Mouse (Mus musculus): ENCODE results near the gene Atg4a-ps. TPM values are rescaled to one million over a fixed set of nuclear protein-coding genes. Genes with fewer than 3 reads are reported as not detected.

Gene Atg4a-ps
- polyA plus RNA-seq, 1 experiment from 2014 or later = 0.20 TPM

DNA sequence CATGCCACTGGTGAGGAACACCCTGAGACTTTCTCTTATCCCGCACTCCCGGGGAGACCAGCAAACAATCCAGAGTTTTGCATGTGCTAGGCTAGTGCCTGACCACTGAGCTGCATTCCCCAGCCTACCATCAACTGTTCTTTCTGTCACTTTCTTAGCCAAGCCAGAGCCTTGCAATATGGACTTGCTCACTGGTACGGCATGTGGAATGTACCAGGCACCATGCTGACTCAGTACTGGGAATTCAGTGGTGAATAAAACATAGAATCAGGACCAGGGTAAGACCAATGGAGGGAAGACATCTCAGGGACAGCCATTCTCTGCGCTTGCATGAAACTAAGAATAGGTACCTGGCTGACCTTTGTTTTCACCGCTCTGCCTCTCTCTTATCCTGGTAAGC lies 35.6 kb downstream of the Atg4a-ps start:
- ATAC-seq (no peak), DNase-seq (no peak)
- H3K9me3 ChIP-seq (ENCODE audit: low read length) = no peaks in the 10 kb centered on the region
- H3K4me1 ChIP-seq (ENCODE audit: insufficient read depth) = no peaks in the 10 kb centered on the region
- TF ChIP-seq CTCF (IDR thresholded peaks at IDR 0.05; ENCODE audit: low read depth) (no peak), EP300 (IDR thresholded peaks at IDR 0.05; ENCODE audit: low read depth) (no peak)
- H3K36me3 ChIP-seq (replicated peaks; ENCODE audit: insufficient read depth, low read length) = no peaks in the 10 kb centered on the region
- H3K4me3 ChIP-seq (ENCODE audit: low read depth, low read length) = no peak overlapping the region
- no peak overlapping the region for H3K27ac ChIP-seq (ENCODE audit: low read depth)
- 78% methylated on average over 5 of the region's 5 CpGs for WGBS (ENCODE audit: insufficient replicate concordance)
- H3K27me3 ChIP-seq (ENCODE audit: insufficient read depth, low read length) = no peaks in the 10 kb centered on the region
- H3K4me2 ChIP-seq (ENCODE audit: low read depth, low read length) = no peak overlapping the region
- H3K9ac ChIP-seq (replicated peaks) = no peak overlapping the region

GRCm38 (mm10) chr3:103606660-103607595 lies 38.9 kb downstream of the Atg4a-ps start:
- ATAC-seq = no peak

GRCm38 (mm10) chr3:103606045-103606597 lies 39.7 kb downstream of the Atg4a-ps start:
- Histone ChIP-seq H3K9me3 (ENCODE audit: low read length) (no peaks in the 10 kb centered on the region), H3K9ac (replicated peaks) (no peak overlapping the region), H3K36me3 (replicated peaks; ENCODE audit: insufficient read depth, low read length) (no peaks in the 10 kb centered on the region), H3K27ac (ENCODE audit: low read depth) (no peak overlapping the region), H3K27me3 (ENCODE audit: insufficient read depth, low read length) (no peaks in the 10 kb centered on the region), H3K4me1 (ENCODE audit: insufficient read depth) (no peaks in the 10 kb centered on the region), H3K4me3 (ENCODE audit: low read depth, low read length) (no peak overlapping the region), H3K4me2 (ENCODE audit: low read depth, low read length) (no peak overlapping the region)
- TF ChIP-seq CTCF (IDR thresholded peaks at IDR 0.05; ENCODE audit: low read depth) (no peak), EP300 (IDR thresholded peaks at IDR 0.05; ENCODE audit: low read depth) (no peak)
- DNase-seq (no peak), ATAC-seq (no peak)
- WGBS (ENCODE audit: insufficient replicate concordance) = 85% methylated on average over 6 of the region's 6 CpGs

More at GRCm38 (mm10) chr3:103606660-103607595, 38.9 kb downstream of the Atg4a-ps start:
- TF ChIP-seq EP300 (IDR thresholded peaks at IDR 0.05; ENCODE audit: low read depth) (no peak), CTCF (IDR thresholded peaks at IDR 0.05; ENCODE audit: low read depth) (no peak)
- H3K27me3 ChIP-seq (ENCODE audit: insufficient read depth, low read length) = no peaks in the 10 kb centered on the region
- H3K4me3 ChIP-seq (ENCODE audit: low read depth, low read length) = no peak overlapping the region
- H3K9ac ChIP-seq (replicated peaks) = no peak overlapping the region
- H3K4me2 ChIP-seq (ENCODE audit: low read depth, low read length) = no peak overlapping the region
- no peaks in the 10 kb centered on the region for H3K36me3 ChIP-seq (replicated peaks; ENCODE audit: insufficient read depth, low read length)
- WGBS (ENCODE audit: insufficient replicate concordance) = 71% methylated on average over 13 of the region's 13 CpGs
- H3K4me1 ChIP-seq (ENCODE audit: insufficient read depth) = no peaks in the 10 kb centered on the region
- H3K27ac ChIP-seq (ENCODE audit: low read depth) = no peak overlapping the region
- no peak for DNase-seq
- no peaks in the 10 kb centered on the region for H3K9me3 ChIP-seq (ENCODE audit: low read length)

GRCm38 (mm10) chr3:103601561-103601960 lies 44.3 kb downstream of the Atg4a-ps start:
- no peak overlapping the region for H3K9ac ChIP-seq (replicated peaks)
- no peaks in the 10 kb centered on the region for H3K36me3 ChIP-seq (replicated peaks; ENCODE audit: insufficient read depth, low read length)
- no peak overlapping the region for H3K4me3 ChIP-seq (ENCODE audit: low read depth, low read length)
- H3K4me2 ChIP-seq (ENCODE audit: low read depth, low read length) = no peak overlapping the region
- H3K4me1 ChIP-seq (ENCODE audit: insufficient read depth) = no peaks in the 10 kb centered on the region
- no peak overlapping the region for H3K27ac ChIP-seq (ENCODE audit: low read depth)
- TF ChIP-seq EP300 (IDR thresholded peaks at IDR 0.05; ENCODE audit: low read depth) (no peak), CTCF (IDR thresholded peaks at IDR 0.05; ENCODE audit: low read depth) (no peak)
- H3K27me3 ChIP-seq (ENCODE audit: insufficient read depth, low read length) = no peaks in the 10 kb centered on the region
- H3K9me3 ChIP-seq (ENCODE audit: low read length) = no peaks in the 10 kb centered on the region
- DNase-seq (no peak), ATAC-seq (no peak)
- 67% methylated on average over 1 of the region's 1 CpGs for WGBS (ENCODE audit: insufficient replicate concordance)

- Histone ChIP-seq H3K27ac (ENCODE audit: low read depth) (no peak overlapping the region), H3K9ac (replicated peaks) (no peak overlapping the region), H3K36me3 (replicated peaks; ENCODE audit: insufficient read depth, low read length) (no peaks in the 10 kb centered on the region), H3K4me3 (ENCODE audit: low read depth, low read length) (no peak overlapping the region), H3K9me3 (ENCODE audit: low read length) (no peaks in the 10 kb centered on the region), H3K4me2 (ENCODE audit: low read depth, low read length) (no peak overlapping the region), H3K27me3 (ENCODE audit: insufficient read depth, low read length) (no peaks in the 10 kb centered on the region), H3K4me1 (ENCODE audit: insufficient read depth) (no peaks in the 10 kb centered on the region)
- WGBS (ENCODE audit: insufficient replicate concordance) = 59% methylated on average over 7 of the region's 7 CpGs
- DNase-seq = no peak
- ATAC-seq = no peak
- TF ChIP-seq CTCF (IDR thresholded peaks at IDR 0.05; ENCODE audit: low read depth) = no peak
- TF ChIP-seq EP300 (IDR thresholded peaks at IDR 0.05; ENCODE audit: low read depth) = no peak
Observed at GRCm38 (mm10) chr3:103601011-103601410, 44.9 kb downstream of the Atg4a-ps start.

DNA sequence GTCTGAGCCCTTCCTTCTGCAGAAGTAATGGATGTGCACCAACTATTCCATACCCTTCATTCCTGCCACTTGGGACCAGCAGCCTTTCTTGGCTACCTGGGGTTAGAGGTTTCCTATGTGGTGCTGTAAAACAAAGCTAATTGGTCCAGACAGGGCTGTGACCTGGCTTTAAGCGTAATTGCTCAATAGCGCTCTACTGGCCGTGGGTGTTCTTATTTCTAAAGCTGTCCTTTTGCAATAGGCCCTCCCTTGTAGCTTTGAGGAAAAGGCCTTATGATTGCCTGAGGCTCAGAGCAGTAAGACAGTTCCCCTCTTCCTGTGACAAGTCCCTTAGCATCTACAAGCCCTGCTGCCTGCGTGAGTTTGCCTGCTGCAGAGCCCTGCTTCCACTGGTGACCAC lies 48.3 kb downstream of the Atg4a-ps start:
- no peaks in the 10 kb centered on the region for H3K4me1 ChIP-seq (ENCODE audit: insufficient read depth)
- no peak overlapping the region for H3K9ac ChIP-seq (replicated peaks)
- WGBS (ENCODE audit: insufficient replicate concordance) = 70% methylated on average over 4 of the region's 4 CpGs
- ATAC-seq (no peak), DNase-seq (no peak)
- H3K27me3 ChIP-seq (ENCODE audit: insufficient read depth, low read length) = no peaks in the 10 kb centered on the region
- no peak overlapping the region for H3K4me2 ChIP-seq (ENCODE audit: low read depth, low read length)
- TF ChIP-seq EP300 (IDR thresholded peaks at IDR 0.05; ENCODE audit: low read depth) (no peak), CTCF (IDR thresholded peaks at IDR 0.05; ENCODE audit: low read depth) (no peak)
- H3K9me3 ChIP-seq (ENCODE audit: low read length) = no peaks in the 10 kb centered on the region
- H3K4me3 ChIP-seq (ENCODE audit: low read depth, low read length) = no peak overlapping the region
- H3K36me3 ChIP-seq (replicated peaks; ENCODE audit: insufficient read depth, low read length) = no peaks in the 10 kb centered on the region
- no peak overlapping the region for H3K27ac ChIP-seq (ENCODE audit: low read depth)

Data from liver, postnatal 0 days (tissue).